Mouse (Mus musculus) B cell, adult 62 days (primary cell): Measurements from ENCODE around the gene Smim15. TPM values are rescaled to one million over a fixed set of nuclear protein-coding genes. Genes with fewer than 3 reads are reported as not detected.

Source experiments
- total RNA-seq: library from RNA; stranded (reverse); gene quantifications from 4 replicates; pipeline ENCODE4 v1.2.4, GENCODE M21; 2023

Gene Smim15
- 30.3 to 37.9 TPM (median 35.2 TPM) in 4 replicates for total RNA-seq

GRCm38 (mm10) chr13:108044222-108044941 lies at the start of gene Smim15:
Gene Smim15, plus strand, starts transcription at chr13:108044446.

Other genes with a start within 250 kb of the Smim15 start
- 3.8 to 9.3 TPM (median 5.3 TPM) in 4 replicates for gene Ndufaf2, start 114.2 kb downstream of the Smim15 start, total RNA-seq
- gene Ercc8, start 114.3 kb downstream of the Smim15 start, total RNA-seq, result 16.3 to 18.7 TPM (median 17.0 TPM) in 4 replicates
- not detected in 4 replicates for gene Elovl7, start 170.0 kb downstream of the Smim15 start, total RNA-seq